Mouse (Mus musculus) macrophage (primary cell): ENCODE data around the gene Stk39. TPM values are rescaled to one million over a fixed set of nuclear protein-coding genes. Genes with fewer than 3 reads are reported as not detected.

Experiments
- H3K27ac ChIP-seq: fragments of 350-480 bp; formaldehyde crosslinking; 2 replicates; pipeline ENCODE4 v1.9.0; 2021
- H3K36me3 ChIP-seq: fragments of 350-480 bp; formaldehyde crosslinking; 2 replicates; pipeline ENCODE4 v1.9.0; 2021; ENCODE audit errors: inconsistent target
- H3K4me3 ChIP-seq: fragments of 350-480 bp; formaldehyde crosslinking; 2 replicates; pipeline ENCODE4 v1.9.0; 2021; ENCODE audit errors: inconsistent target
- H3K79me2 ChIP-seq: fragments of 350-480 bp; formaldehyde crosslinking; 2 replicates; pipeline ENCODE4 v1.9.0; 2021; ENCODE audit errors: inconsistent target
- WGBS: methylation state at CpG from one replicate; pipeline ENCODE4 v1.1.7; 2026; ENCODE audit warnings: inconsistent platforms; ENCODE audit not compliant: missing documents; 5-methylcytosine and 5-hydroxymethylcytosine counted together
- polyA plus RNA-seq: library from polyadenylated mRNA; stranded (reverse); fragments of 250-400 nt; gene quantifications from 3 replicates; pipeline ENCODE4 v1.2.4, GENCODE M21; 2018; ENCODE audit warnings: inconsistent platforms

The Stk39 gene
- polyA plus RNA-seq, 1 experiment from 2014 or later = 0.34 TPM

- no peaks in the 10 kb centered on the region for H3K36me3 ChIP-seq
- H3K79me2 ChIP-seq = no peaks in the 10 kb centered on the region
- 94% methylated on average over 13 of the region's 13 CpGs for WGBS
- H3K4me3 ChIP-seq = no peak overlapping the region
- no peak overlapping the region for H3K27ac ChIP-seq
Measured at GRCm38 (mm10) chr2:68393611-68394549, 78.2 kb downstream of the Stk39 start.

DNA sequence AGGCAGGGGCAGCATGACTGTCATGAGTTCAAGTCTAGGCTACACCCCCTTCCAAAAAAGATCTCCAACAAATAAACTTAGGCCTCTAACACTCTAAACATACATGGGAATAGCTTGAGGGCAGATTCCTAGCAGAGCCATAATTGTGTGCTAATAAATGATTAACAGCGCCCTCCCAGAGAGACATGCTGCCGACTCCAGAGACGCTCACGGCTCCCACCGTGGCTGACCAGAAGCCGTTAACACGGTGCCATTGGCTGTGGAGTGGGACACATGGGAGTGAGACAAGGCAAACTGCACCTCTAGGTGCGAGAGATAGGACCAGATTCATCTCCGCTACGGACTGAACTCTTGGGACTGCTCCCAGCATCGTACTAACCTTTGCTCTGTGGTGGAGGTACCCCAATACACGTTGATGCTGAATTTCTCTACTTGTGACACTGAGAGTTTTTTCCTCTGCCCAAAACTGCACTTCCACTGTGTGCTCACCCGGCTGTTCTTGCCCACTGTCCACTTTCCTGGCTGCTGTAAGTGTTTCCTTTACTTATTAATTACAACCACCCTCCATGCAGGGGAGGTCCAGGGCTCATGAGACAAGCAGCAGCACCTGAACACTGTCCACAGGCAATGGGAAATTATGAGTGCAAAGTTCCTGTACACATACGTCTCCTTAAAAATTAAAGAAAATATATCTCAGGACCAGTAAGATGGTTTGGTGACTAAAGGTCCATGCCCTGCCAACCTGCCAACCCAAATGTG, 84.1 kb downstream of the Stk39 start:
- Histone ChIP-seq H3K79me2 (no peaks in the 10 kb centered on the region), H3K4me3 (no peak overlapping the region), H3K27ac (no peak overlapping the region), H3K36me3 (no peaks in the 10 kb centered on the region)
- 92% methylated on average over 14 of the region's 14 CpGs for WGBS

GRCm38 (mm10) chr2:68386313-68386863, 85.7 kb downstream of the Stk39 start:
- no peaks in the 10 kb centered on the region for H3K36me3 ChIP-seq
- H3K27ac ChIP-seq = no peak overlapping the region
- 91% methylated on average over 10 of the region's 10 CpGs for WGBS
- H3K79me2 ChIP-seq = no peaks in the 10 kb centered on the region
- no peak overlapping the region for H3K4me3 ChIP-seq

DNA sequence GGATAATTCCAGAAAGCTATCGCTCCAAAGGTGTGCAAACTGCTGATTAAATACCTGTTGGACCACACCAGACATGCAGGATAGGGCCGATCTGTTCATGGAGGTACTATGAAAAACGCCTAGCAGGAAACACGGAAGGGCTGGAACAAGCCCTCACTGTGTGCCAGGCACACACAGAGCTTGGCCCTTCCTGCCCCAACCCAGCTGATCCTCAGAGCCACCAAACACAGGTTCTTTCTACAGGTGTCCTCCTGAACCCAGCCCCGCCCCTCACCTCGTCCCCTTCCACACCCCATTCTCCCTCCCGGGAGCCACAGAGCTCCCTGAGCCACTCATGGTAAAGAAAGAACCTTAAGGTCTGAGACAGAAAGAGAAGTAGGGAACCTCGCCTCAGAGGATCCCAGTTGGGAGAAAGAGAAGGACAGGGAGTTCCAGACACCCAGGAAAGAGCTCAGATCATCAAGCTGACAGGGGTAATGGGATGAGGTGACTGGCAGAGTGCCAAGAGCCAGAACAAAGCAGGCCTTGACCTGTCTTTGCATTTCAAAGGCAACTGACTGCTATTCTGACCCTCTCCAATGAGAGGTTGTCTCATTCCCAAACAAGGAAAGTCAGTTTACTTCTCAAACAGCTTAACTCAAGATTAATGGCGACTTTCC, 86.3 kb downstream of the Stk39 start:
- H3K27ac ChIP-seq = no peak overlapping the region
- H3K36me3 ChIP-seq = no peaks in the 10 kb centered on the region
- H3K4me3 ChIP-seq = no peak overlapping the region
- 93% methylated on average over 9 of the region's 9 CpGs for WGBS
- H3K79me2 ChIP-seq = no peaks in the 10 kb centered on the region

DNA sequence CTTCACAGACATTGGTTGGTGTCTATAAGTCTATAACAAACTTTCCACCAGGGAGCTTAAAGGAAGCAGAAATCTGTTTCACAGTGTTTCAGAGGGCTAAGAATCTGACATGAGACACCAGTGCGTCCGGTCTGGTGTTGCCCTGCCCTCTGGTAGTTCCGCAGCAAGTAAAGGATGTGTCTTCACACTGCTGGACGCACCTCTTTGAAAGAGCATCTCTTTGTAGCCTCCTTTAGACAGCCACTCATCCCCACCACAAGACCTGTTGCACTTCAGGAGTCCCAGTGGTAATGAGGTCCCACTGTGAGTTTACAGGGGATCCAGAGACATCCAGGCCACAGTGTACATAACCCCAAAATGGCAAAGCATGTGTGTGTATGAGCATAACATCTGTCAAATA, 88.1 kb downstream of the Stk39 start:
- no peak overlapping the region for H3K27ac ChIP-seq
- no peaks in the 10 kb centered on the region for H3K79me2 ChIP-seq
- 97% methylated on average over 4 of the region's 4 CpGs for whole genome bisulfite sequencing
- no peak overlapping the region for H3K4me3 ChIP-seq
- no peaks in the 10 kb centered on the region for H3K36me3 ChIP-seq

- no peak overlapping the region for H3K4me3 ChIP-seq
- peak overlapping the region; percentile 57 for H3K27ac ChIP-seq
- no peaks in the 10 kb centered on the region for H3K36me3 ChIP-seq
- no peaks in the 10 kb centered on the region for H3K79me2 ChIP-seq
- WGBS = 22% methylated on average over 11 of the region's 11 CpGs
Measured at GRCm38 (mm10) chr2:68382394-68383059, 89.5 kb downstream of the Stk39 start.

- 77% methylated on average over 4 of the region's 4 CpGs for WGBS
- H3K27ac ChIP-seq = peak overlapping the region; percentile 57
- no peaks in the 10 kb centered on the region for H3K36me3 ChIP-seq
- no peaks in the 10 kb centered on the region for H3K79me2 ChIP-seq
- no peak overlapping the region for H3K4me3 ChIP-seq
Measured at GRCm38 (mm10) chr2:68381881-68382280, 90.2 kb downstream of the Stk39 start.

DNA sequence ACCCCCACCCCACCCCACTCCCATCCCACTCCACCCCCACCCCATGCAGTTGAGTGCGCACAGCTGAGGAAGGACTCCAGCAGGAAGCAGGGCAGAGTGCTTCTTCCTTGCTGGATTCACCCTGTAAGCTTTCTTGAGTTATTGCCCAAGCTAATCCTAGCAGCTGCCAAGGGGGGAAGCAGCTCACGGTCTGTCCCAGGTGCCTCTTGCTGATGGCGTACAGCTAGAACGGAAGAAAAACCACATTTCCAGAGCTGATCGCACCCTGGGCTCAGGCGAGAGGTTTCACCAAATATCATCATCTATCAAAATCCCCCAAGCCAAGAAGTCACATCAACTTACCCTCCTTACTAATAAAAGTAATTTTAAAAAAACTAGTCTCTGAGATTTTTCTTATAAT, 90.9 kb downstream of the Stk39 start:
- peak overlapping the region; percentile 57; the same call in 1 of the 2 replicates for H3K27ac ChIP-seq
- H3K36me3 ChIP-seq = no peaks in the 10 kb centered on the region
- H3K4me3 ChIP-seq = no peak overlapping the region
- WGBS = 14% methylated on average over 5 of the region's 6 CpGs
- no peaks in the 10 kb centered on the region for H3K79me2 ChIP-seq

DNA sequence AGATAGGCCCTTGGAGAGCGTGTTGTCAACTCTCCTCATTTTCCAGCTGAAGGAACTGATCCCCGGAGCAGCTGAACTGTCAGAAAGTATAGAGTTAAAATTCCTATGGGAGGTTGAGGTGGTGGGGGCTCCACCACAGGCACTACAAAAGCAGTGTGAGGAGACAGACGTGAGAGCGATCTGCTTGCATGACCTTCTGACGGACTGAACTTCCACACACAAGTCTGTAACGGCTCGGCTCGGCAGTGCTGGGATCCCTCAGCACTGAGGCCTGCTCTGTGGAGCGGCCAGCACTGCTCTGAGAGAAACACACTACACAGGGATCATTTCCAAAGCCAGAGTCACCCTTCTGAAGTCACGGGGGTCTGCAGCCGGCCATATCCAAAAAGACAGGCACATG, 92.4 kb downstream of the Stk39 start:
- 89% methylated on average over 11 of the region's 11 CpGs for WGBS
- Histone ChIP-seq H3K4me3 (no peak overlapping the region), H3K27ac (no peak overlapping the region), H3K36me3 (no peaks in the 10 kb centered on the region), H3K79me2 (no peaks in the 10 kb centered on the region)

GRCm38 (mm10) chr2:68378319-68378718, 93.7 kb downstream of the Stk39 start:
- no peaks in the 10 kb centered on the region for H3K36me3 ChIP-seq
- no peaks in the 10 kb centered on the region for H3K79me2 ChIP-seq
- over 99% methylated on average over 8 of the region's 8 CpGs for WGBS
- no peak overlapping the region for H3K4me3 ChIP-seq
- H3K27ac ChIP-seq = no peak overlapping the region

GRCm38 (mm10) chr2:68377251-68377681, 94.8 kb downstream of the Stk39 start:
- Histone ChIP-seq H3K36me3 (no peaks in the 10 kb centered on the region), H3K27ac (no peak overlapping the region), H3K4me3 (no peak overlapping the region), H3K79me2 (no peaks in the 10 kb centered on the region)
- WGBS = 90% methylated on average over 6 of the region's 6 CpGs

GRCm38 (mm10) chr2:68376660-68377059, 95.4 kb downstream of the Stk39 start:
- H3K79me2 ChIP-seq = no peaks in the 10 kb centered on the region

GRCm38 (mm10) chr2:68374202-68374601, 97.9 kb downstream of the Stk39 start:
- WGBS = 96% methylated on average over 7 of the region's 7 CpGs
- Histone ChIP-seq H3K27ac (no peak overlapping the region), H3K36me3 (no peaks in the 10 kb centered on the region), H3K4me3 (no peak overlapping the region), H3K79me2 (no peaks in the 10 kb centered on the region)

More at GRCm38 (mm10) chr2:68376660-68377059, 95.4 kb downstream of the Stk39 start:
- H3K27ac ChIP-seq = no peak overlapping the region
- WGBS = 88% methylated on average over 12 of the region's 12 CpGs
- H3K36me3 ChIP-seq = no peaks in the 10 kb centered on the region
- no peak overlapping the region for H3K4me3 ChIP-seq

DNA sequence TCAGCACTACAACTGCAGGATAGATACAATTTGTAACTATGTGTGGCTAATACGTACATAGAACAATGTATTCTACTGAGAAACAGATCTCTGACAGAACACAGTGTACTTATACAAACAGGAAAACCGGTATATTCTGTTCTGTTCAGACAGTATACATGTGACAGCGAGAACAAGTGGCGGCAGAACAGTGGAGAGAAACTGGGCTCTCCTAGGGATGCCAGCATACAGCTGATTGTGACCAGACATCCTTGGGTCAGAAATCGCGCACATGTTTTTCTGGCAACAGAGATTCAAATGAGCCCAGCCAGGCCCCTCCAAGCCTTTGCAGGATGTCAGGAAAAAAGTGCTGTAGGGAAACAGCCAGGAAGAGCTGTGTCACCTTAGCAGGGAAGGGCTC, 100.2 kb downstream of the Stk39 start:
- Histone ChIP-seq H3K36me3 (no peaks in the 10 kb centered on the region), H3K79me2 (no peaks in the 10 kb centered on the region), H3K4me3 (no peak overlapping the region), H3K27ac (no peak overlapping the region)
- WGBS = 91% methylated on average over 6 of the region's 6 CpGs
